Mouse (Mus musculus) lung, postnatal 4 days (tissue): ENCODE measurements around the gene Tesk2.
"Not testable (repeated sequence)": the region's sequence is repeated elsewhere in the genome, so short reads cannot be mapped to it uniquely, and the experiment has no call there.

Experiments
- DNase-seq, 2 experiments: peaks; one replicate each; pipeline ENCODE4 v3.0.0; 2021

Tesk2 gene

DNA sequence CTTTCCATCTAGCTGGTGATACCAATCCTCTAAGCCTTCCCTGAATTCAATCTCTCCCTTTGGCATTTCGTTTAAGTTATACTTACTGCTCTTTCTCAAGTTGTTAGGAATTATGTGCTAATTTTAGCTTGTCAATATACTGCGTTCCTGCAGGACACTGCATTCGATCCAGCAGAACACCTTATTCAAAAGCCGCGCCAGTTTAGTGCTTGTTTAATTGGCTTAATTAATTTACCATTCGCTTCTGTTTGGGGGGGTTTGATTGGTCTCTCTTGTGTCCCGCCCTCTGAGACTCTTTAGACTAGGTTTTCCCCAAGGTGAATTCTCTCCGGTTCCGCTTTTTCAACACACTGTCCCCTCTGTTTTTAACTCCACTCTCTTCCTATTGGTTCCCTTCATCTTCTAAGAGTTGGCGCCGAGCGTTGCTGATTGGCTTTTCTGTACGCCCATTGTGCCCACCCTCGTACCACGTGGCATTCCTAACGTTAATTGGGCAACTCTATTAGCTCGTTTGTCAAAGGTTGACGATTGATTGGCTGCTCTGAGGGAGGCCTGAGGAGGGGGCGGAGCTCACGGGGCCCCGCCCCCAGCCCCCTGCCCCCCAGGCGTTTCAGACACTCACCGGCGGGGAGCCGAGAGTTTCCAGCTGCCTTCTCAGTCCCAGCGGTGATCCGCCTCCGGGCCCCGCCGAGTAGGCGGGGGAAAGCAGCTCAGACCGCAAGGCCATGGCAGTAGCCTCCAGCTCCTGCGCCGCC lies at the start of gene Tesk2:
TSS of gene Tesk2 (plus strand) at position 606 of the 755 bp plus-strand sequence.
- peak; percentile 92 to 95 for DNase-seq

DNA sequence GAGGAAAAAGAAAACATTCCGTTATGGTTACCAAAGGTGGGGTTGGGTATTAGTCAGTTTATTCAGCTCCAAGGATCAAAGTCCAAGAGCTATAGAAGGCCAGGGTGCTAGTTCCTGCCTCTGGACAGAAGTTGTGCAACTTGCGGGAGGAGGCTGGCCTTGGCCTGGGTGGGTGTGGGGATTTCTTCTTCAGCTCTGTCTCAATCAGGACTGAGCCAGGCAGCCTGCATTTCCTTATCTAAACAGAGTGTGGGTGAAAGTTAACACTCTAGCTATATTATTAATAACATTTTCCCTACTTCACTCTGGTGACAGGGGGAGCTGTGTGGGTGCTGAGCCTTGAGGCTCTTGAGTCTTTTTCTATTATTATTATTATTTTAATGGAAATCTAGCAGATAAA lies 48.0 kb upstream of the Tesk2 start:
- DNase-seq: peak; percentile 79 to 84

DNA sequence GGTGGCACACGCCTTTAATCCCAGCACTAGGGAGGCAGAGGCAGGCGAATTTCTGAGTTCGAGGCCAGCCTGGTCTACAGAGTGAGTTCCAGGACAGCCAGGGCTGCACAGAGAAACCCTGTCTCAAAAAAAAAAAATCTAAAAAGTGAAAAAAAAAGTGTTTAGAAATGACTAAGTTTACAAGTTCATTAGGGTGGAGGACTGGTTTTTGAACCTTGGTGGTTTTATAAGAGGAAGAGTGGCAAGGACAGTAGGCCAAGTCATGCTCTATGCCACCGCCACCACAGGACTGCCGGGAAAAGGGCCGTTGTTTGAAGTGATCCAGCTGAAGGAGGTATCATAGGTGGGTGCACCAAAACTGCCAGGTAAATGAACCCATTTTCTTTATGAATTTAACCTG lies 46.0 kb upstream of the Tesk2 start:
- DNase-seq: not testable (repeated sequence)

DNA sequence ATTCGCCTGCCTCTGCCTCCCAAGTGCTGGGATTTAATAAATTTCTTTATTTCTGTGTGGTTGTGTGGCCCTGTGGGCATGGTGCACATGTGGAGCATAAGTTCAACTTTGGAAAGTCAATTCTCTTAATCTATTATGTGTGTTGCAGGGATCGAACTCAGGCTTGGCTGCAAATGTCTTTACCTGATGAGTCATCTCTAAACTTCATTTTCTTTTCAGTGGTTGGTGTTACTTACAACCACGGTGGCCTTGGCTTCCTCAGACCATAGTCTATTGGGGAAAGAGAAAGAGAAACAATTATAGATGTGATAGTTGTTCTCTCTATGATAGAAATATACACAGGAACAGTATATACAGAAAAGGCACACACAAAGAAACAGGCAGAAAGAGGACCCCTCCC lies 44.7 kb upstream of the Tesk2 start:
- DNase-seq: no peak

DNA sequence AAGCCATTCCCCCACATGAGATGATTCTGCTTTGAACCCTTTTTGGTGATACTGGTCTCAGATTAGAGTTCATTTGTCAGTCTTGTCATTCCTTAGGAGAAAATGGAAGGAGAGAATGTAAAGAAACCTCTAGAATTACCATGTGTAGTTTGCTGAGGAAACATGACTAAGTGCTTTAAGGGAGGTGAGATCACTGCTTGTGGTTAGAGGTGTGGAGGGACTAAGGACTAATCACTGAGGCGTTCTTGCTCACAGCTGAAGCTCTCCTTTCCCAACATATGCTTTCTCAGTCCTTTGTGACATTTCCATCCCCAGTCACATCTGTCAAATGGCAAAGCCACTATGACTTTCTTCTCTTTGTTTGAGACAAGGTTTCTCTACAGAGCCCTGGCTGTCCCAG lies 42.9 kb upstream of the Tesk2 start:
- DNase-seq: no peak

DNA sequence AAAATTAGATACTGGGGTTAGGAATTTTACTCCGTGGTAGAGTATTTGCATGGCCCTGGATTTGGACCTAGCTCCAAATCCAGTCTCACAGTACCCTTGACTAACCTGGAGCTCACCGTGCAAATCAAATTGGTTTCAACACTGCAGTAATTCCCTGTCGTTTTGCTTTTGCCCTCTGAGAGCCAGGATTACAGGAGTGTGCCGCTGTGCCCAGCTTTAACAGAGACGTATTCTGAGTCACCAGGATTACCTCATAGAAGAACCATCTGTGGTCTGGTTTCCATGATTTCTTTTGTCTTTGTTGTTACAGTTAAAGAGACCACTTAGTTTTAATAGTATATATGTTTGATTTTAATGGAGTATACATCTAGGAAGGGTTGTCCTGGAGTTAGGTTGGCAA lies 41.6 kb upstream of the Tesk2 start:
- no peak for DNase-seq

DNA sequence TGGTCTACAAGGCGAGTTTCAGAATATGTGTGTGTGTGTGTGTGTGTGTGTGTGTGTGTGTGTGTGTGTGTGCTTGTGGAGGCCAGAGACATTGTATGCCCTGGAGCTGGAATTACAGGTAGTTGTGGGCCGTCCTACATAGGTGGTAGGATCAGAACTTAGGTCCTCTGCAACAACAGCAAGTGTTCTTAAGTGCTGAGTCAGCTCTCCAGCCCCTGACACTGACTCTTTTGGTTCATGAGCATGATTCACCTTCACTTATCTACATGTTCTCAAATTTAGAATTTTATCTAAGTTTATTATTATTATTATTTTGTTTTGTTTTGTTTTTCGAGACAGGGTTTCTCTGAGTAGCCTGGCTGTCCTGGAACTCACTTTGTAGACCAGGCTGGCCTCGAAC lies 40.2 kb upstream of the Tesk2 start:
- DNase-seq: not testable (repeated sequence)

DNA sequence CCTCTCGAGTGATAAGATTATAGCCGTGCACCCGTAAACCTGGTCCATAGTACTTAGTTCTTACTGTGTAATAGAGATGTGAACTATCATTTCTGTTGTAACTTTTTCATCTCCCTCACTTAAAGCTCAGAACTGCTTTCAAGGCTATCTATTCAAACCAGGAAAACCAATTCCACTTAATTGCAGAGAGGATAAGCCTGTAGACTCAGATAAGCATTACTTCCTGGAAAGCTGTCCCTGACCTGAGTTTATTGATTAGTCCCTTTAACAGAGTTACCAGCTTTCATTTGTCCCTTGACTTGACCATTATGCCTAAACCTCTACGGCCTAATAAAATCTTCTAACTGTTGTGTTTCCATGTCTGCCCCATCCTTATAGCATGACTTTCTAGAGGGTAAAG lies 36.8 kb upstream of the Tesk2 start:
- no peak for DNase-seq

DNA sequence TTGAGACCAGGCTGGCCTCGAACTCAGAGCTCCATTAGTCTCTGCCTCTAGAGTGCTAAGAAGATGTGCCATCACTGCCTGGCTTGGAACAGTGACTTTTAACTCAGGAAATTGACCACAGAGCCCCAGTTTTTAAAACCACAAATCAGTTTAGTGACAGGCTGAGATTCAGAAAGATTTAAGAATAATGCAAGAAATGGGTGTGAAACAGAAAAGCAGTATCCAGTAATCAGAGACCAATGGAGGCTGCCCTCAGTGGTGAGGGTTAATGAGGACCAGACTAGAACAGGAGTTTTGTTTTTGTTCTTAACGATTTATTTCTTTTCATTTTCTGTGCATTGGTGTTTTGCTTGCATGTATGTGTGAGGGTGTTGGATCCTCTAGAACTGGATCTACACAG lies 36.1 kb upstream of the Tesk2 start:
- no peak for DNase-seq

DNA sequence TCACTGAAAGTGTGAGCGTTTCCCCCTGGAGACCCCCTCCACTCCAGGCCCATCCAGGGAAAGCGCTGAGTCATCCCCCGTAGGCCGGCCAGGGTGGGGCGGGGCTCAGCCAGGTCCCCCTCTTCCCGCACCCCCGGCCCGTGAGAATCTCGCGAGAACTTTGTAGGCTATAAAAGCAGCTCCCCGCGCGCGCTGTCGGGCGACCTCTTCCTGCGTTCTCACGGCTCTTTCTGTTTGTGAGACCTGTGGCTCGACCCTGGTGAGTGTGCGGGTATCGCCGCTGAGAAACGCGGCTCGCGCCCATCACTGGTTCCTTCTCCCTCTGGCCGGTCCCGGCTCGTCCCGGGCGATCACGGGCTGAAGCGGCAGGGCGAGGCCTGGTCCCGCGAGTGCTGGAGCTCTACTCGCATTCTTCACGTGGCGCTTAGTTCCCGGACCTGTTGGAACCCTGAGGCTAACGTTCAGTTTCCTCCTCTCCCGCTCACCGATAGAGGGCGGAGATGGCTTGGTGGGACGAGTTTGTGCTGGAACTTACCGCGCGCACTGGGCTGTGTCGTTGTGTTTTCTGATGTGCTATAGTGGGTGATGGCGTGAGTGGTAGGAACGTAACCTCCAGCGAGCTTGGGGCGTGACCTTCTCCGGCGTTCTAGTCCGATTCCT lies 35.2 kb upstream of the Tesk2 start, which contains the start of gene Prdx1:
TSS of gene Prdx1 (plus strand) at position 143 of the 660 bp plus-strand sequence.
- DNase-seq: peak; percentile 96 to 98

DNA sequence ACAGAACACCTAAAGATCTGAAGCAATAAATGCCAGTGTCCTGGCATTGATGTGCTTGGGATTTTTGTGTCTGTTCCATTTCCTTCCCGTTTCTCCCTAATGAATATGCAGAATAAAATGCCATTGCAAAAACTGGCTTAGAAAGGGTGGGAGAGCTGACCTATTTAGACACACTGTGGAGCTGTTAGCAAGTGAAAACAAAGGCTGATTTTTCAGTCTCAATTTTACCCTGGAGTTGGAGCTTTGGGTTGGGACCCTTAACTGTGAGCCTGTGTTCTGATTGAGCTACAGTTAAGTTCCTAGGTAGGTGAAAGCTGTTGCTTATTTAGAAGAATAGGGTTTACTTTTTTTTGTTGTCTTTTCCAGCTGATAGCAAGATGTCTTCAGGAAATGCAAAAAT lies 33.7 kb upstream of the Tesk2 start:
- DNase-seq: no peak

DNA sequence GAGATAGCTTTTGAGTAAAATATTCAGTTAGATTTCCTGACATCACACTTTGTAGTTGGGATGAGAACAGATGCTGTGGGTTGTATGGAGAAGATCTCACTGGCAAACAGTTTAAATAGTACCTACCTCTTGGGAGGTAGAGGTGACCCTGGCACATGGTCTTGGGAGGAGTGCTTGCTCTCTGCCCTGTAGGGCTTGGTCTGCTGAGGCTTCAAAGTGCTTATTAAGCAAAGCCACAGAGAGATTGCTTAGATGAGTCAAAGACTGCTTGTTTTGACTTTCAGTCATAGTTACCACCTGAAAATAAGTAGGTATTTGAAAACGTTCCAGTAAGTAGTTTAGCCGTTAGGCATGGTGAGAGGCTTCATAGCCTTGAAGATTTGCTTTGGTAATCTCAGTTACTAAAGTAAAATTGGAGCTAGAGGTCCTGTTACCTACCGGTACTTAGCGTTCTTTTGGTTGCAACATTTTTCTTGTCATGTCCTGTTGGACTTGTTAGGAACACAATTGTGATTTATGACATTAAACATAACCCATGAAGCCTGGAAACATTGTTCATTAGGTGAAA lies 31.4 kb upstream of the Tesk2 start:
- no peak for DNase-seq

DNA sequence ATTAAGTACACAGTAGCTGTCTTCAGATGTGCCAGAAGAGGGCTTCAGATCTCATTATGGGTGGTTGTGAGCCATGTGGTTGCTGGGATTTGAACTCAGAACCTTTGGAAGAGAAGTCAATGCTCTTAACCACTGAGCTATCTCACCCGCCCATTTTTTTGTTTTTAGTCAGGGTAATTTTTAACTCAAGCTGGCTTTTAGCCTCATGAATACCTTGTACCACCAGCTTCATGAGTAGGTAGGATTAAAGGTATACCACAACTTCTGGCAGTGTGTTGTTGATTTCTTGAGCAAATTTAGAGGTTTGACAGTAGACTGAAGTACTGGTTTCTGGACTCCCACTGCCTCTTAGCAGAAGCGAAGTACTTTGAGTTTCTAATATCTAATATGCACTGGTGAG lies 28.6 kb upstream of the Tesk2 start:
- no peak for DNase-seq

DNA sequence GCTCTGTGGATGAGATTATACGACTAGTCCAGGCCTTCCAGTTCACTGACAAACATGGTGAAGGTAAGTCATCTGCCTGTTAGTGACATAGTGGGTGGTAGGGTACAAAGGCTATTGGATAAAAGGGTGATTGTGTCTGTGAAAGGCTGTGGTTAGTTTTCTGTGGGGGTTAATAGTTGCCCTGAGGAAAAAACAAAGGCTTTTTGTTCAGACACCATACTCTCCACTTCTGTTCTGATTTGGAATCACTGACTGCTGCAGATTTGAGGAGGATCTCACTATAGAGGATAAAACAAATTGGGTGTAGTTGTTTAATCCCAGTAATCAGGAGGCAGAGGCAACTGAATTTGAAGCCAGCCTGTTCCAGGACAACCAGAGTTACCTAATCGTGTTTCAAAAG lies 27.0 kb upstream of the Tesk2 start:
- no peak for DNase-seq

DNA sequence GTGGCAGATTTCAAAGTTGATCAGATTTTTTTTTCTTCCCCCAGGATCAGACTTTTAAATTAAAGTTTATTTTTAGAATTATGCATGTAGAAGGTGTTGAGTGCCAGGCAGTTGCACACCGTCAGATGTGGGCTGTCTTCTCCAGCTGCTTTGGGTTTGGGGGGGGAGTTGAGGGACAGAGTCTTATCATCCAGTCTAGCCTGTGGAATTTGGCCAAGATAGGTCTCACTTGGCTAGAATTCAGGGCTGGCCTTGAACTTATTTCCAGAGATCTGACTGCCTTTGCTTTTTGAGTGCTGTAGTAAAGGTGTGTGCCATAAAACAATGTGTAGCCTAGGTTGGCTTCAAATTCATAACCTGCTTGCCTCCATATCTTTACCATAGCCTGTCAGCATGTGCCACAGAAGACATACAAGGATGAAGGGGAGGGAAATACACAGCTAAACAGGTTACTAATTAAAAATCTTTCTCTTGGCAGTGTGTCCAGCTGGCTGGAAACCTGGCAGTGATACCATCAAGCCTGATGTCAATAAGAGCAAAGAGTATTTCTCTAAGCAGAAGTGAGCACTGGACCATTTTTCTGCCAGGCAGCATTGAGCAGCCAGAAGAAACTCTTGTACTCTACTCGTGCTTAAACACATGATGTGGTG lies 21.9 kb upstream of the Tesk2 start:
- DNase-seq: no peak

DNA sequence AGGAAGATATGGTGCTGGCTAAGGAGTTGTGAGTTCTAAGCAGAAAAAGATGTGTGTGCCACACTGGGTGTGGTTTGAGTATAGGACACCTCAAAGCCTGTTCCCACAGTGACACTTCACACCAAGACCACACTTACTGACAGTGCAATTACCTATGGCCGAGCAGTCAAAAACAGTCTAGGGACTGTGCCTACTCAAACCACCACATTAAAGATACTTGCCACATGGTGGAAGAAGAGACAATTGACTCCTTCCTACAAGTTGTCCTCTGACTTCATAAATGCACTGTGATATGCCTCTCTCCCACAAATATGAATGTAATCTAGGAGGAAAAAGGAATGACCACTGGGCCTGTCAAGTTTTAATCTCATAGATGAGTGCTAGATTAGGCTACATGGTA lies 19.8 kb upstream of the Tesk2 start:
- no peak for DNase-seq

DNA sequence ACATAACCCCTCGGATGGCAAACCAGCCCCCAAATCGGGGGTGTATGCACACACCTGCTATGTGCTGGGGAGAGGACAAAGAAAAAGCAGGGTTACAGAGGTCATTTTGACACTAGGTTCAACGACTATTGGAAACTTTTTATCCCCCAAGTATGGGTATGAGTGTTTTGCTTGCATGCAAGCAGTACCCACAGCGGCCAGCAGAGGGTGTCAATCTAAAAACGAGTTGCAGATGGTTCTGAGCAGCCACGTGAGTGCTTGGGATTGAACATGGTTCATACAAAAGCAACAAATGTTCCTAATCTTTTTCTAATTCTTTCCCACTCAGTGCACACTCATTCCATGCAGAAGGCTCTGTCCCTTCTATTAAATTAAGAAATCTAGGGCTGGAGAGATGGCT lies 16.9 kb upstream of the Tesk2 start:
- peak; percentile 71 to 83 for DNase-seq

DNA sequence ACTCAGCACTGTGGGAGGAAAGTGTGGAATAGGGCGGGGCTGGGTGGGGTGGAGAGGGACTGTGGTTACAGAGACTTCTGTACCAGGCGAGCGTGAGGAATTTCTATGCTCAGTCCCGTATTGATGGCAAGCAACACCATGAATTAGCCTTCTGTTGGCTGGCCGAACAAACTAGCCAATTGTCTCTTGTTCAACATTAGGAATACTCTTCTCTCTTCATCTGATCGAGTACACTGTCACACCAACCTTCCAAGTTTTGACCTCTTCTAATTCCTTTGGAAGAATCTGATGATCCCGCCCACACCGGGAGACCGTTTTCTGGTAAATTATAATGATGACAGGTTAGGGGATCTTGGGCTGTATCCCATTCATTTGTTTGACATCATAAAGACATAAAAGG lies 13.1 kb upstream of the Tesk2 start:
- DNase-seq: no peak

DNA sequence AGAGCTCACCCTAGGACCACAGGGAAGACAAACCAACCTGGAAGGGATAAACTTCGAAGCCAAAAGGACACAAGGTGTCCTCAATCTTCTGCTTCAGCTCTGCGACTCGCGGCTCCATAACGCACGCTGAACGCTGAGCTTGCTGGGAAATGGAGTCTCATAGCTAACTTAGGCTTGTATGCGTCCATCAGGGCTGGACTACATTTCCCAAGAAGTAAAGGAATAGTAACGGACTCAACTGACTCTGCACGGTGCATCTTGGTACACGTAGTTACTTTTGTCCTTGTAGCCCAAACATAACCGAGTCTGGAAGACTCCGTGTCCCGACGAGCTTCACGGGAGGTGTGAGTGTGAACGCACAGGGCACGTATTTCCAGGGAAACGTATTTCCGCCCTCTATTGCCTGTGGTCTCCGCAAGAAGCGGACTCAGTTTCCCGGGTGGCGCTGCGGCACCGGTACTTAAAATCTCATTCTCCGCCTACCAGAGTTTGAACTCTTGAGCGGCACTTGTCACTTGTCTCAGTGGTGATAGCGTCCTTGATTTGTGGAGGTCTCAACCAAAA lies 12.5 kb upstream of the Tesk2 start, which contains the start of the genes Mmachc and Ccdc163:
TSS of gene Mmachc (minus strand) at position 206 of the 564 bp plus-strand sequence.
TSS of gene Ccdc163 (plus strand) at position 309 of the 564 bp plus-strand sequence.
- peak; percentile 90 to 96 for DNase-seq

DNA sequence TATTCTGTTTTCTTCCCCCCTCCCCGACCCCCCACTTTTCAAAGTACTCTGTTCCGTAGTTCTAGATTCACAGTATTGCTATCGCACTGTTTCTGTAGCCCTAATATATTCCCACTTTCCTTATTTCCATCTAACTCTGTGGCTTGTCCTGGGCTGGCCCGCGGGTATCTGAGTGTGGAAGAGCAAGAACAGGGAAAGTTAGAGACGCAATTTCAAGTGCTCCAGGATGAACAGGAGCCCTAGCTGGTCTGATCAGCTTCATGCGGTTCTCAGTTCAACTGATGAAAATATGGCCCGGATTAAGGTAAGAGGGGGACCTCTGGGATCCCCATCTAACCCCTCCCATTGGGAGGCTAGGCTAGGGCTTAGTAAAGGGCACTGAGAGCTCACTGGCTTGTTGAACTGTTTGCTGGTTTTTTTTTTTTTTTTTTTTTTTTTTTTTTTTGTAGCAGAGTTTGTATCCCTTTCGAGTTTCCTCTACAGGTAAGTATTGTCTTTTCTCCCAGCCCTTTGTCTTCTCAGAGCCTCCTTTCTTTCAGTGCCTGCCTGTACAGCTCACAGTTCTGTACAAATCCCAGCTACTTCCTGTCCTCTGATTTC lies 11.9 kb upstream of the Tesk2 start:
- DNase-seq: no peak

DNA sequence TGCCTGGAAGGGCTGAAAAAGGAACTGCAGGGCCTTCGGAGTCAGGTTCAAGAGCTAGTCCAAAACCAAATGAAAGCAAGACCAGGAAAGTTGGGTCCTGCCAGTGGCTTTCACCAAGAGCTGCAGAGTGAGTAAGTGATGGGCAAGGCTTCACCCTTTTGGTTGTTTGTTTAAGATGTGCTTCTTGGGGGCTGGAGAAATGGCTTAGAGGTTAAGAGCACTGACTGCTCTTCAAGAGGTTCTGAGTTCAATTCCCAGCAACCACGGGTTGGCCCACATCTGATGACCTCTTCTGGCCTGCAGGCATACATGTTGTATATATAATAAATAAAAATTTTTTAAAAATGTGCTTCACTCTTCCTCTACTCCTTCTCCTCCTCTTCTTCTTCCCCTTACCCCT lies 10.6 kb upstream of the Tesk2 start:
- no peak for DNase-seq

DNA sequence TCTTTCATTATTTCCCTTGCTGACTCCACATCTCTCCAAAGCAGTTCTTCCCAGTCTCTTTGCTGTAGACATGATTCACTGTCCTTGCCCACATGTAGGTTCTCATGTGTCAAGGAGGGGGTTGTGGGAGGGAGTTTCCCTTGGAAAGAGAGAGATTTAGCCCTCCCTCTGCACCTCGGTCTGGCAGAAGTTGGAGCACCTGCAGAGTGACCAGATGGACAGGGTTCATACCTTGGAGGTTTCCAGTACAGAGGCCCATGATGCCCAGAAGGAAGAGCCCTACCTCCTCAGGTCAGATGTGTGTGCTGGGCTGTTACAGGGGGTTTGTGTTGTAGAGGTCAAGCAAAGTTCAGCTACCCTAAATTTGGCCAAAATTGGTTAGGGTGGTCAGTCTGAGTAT lies 8.2 kb upstream of the Tesk2 start:
- DNase-seq: no peak

DNA sequence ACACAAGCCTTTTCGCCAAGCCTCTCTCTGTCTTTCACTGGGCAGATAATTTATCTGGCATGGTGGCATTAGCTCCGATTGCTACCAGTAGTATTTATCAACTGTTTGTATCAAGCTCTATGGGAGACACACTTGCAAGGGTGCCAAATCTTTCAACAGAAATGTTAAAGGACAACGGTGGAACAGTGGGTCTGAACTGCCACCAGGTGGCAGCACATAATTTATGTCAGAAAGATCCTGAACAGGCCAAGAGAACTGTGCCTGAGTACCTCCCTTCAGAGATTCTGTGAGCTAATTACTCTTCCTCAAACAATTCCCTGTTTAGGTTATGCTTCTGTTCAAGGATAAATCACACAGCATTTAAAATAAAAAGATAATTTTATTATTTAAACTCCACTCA lies 1.4 kb upstream of the Tesk2 start:
- DNase-seq: peak; percentile 54 to 78
